Mouse (Mus musculus) liver, postnatal 0 days (tissue): ENCODE results near the gene Atp5d. TPM values are rescaled to one million over a fixed set of nuclear protein-coding genes. Genes with fewer than 3 reads are reported as not detected.

ENCODE experiments used
- ATAC-seq: fragments of 200-750 bp; cut with Nextera tagmentation; 2 replicates; pipeline ENCODE4 v1.8.0; 2017; ENCODE audit warnings: mild to moderate bottlenecking, moderate library complexity
- DNase-seq: peaks from one replicate; pipeline ENCODE4 v3.0.0-alpha.2; 2016
- H3K27ac ChIP-seq: fragments of 300-500 bp; sonication (generic); 2 replicates; pipeline ENCODE4 v1.5.1; 2014; ENCODE audit warnings: antibody characterized with exemption, moderate library complexity, mild to moderate bottlenecking, low read depth
- H3K27me3 ChIP-seq: fragments of 300-500 bp; sonication (generic); 2 replicates; pipeline ENCODE4 v1.6.1; 2014; ENCODE audit warnings: low read length, control low read depth, mixed read lengths; ENCODE audit not compliant: insufficient read depth
- H3K36me3 ChIP-seq: fragments of 300-500 bp; sonication (generic); replicated peaks from 2 replicates; pipeline ENCODE4 v1.6.1; 2014; ENCODE audit warnings: mild to moderate bottlenecking, control low read depth, low read length, moderate library complexity, mixed read lengths; ENCODE audit not compliant: insufficient read depth
- H3K4me1 ChIP-seq: fragments of 300-500 bp; sonication (generic); 2 replicates; pipeline ENCODE4 v1.6.1; 2014; ENCODE audit warnings: antibody characterized with exemption, mild to moderate bottlenecking, control low read depth; ENCODE audit not compliant: insufficient read depth
- H3K4me2 ChIP-seq: fragments of 300-500 bp; sonication (generic); 2 replicates; pipeline ENCODE4 v1.6.1; 2014; ENCODE audit warnings: low read depth, mild to moderate bottlenecking, low read length, moderate library complexity, mixed read lengths
- H3K4me3 ChIP-seq: fragments of 300-500 bp; sonication (generic); 2 replicates; pipeline ENCODE4 v1.5.1; 2014; ENCODE audit warnings: low read depth, low read length
- H3K9ac ChIP-seq: fragments of 300-500 bp; sonication (generic); replicated peaks from 2 replicates; pipeline ENCODE4 v1.6.1; 2014; ENCODE audit warnings: mild to moderate bottlenecking, moderate library complexity
- H3K9me3 ChIP-seq: fragments of 300-500 bp; sonication (generic); 2 replicates; pipeline ENCODE4 v1.6.1; 2016; ENCODE audit warnings: mild to moderate bottlenecking, control low read depth, low read length, mixed read lengths
- CTCF ChIP-seq: sonication (generic); IDR thresholded peaks from 2 replicates; pipeline ENCODE4 v1.5.1; 2016; ENCODE audit warnings: antibody characterized with exemption, low read depth
- EP300 ChIP-seq: IDR thresholded peaks from 2 replicates; pipeline ENCODE4 v1.6.1; 2016; ENCODE audit warnings: antibody characterized with exemption, low read depth, mild to moderate bottlenecking
- WGBS: fragments of 180-500 bp; shearing (Covaris S2); extraction: QIAGEN DNeasy Blood & Tissue Kit; methylation state at CpG from one replicate; pipeline ENCODE4 v1.1.7; 2014; ENCODE audit not compliant: insufficient replicate concordance; 5-methylcytosine and 5-hydroxymethylcytosine counted together
- polyA plus RNA-seq: library from polyadenylated mRNA; unstranded; fragments of >200 nt; fragmentation: Nextera tagmentation; extraction: Ambion mirVana; gene quantifications from 2 replicates; pipeline ENCODE4 v1.2.1, GENCODE M21; 2015

The Atp5d gene
- polyA plus RNA-seq, 1 experiment from 2014 or later: 576 TPM

DNA sequence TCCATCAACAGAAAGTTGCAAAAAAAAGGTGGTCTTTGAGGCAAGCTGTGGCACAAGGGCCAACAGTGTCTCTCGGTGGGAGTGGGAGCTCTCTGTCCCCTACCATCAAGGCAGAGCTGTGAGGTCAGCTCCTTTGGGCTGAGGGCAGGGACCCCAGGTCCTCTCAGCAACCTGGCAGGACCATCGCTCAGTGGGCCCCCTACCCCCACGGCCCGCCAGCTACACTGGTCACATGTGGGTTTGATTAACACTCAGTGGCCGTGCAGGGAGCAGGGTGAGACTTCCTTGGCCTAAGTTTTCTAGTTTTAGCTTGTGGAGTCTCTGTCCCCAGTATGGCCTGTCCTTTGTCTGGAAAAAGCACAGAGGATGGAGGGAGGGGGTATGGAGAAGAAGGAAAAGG, 42.4 kb downstream of the Atp5d start:
- peaks cover 3% of the 10 kb centered on the region; the same call in 1 of the 2 replicates for H3K4me1 ChIP-seq
- 75% methylated on average over 5 of the region's 5 CpGs for WGBS
- no peak overlapping the region for H3K9ac ChIP-seq
- H3K27ac ChIP-seq: no peak overlapping the region
- DNase-seq (no peak), ATAC-seq (no peak)
- H3K4me2 ChIP-seq: no peak overlapping the region
- H3K27me3 ChIP-seq: peaks cover 42% of the 10 kb centered on the region
- no peak for TF ChIP-seq CTCF
- TF ChIP-seq EP300: no peak
- H3K9me3 ChIP-seq: no peaks in the 10 kb centered on the region
- H3K4me3 ChIP-seq: no peak overlapping the region
- H3K36me3 ChIP-seq: no peaks in the 10 kb centered on the region

GRCm38 (mm10) chr10:80182547-80182946, 44.1 kb downstream of the Atp5d start:
- peaks cover 3% of the 10 kb centered on the region; the same call in 1 of the 2 replicates for H3K4me1 ChIP-seq
- H3K9me3 ChIP-seq: no peaks in the 10 kb centered on the region
- TF ChIP-seq EP300 (no peak), CTCF (no peak)
- no peak for DNase-seq
- H3K9ac ChIP-seq: no peak overlapping the region
- no peak overlapping the region for H3K4me2 ChIP-seq
- H3K27ac ChIP-seq: no peak overlapping the region
- WGBS: 82% methylated on average over 7 of the region's 7 CpGs
- no peak overlapping the region for H3K4me3 ChIP-seq
- no peak for ATAC-seq
- H3K27me3 ChIP-seq: peaks cover 57% of the 10 kb centered on the region
- H3K36me3 ChIP-seq: no peaks in the 10 kb centered on the region

DNA sequence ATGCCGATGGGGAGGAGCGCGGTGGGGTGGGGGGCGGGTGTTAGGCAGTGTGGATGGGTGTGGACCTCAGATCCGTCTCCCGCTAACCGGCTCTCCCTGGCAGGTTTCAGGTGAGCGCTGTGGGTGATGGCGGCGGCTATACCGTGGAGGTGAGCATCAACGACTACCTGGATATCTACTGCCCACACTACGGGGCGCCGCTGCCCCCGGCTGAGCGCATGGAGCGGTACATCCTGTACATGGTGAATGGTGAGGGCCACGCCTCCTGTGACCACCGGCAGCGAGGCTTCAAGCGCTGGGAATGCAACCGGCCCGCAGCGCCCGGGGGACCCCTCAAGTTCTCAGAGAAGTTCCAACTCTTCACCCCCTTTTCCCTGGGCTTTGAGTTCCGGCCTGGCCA, 48.2 kb downstream of the Atp5d start:
- Histone ChIP-seq H3K4me2 (no peak overlapping the region), H3K27me3 (peaks cover 61% of the 10 kb centered on the region), H3K4me3 (no peak overlapping the region), H3K9ac (no peak overlapping the region), H3K36me3 (no peaks in the 10 kb centered on the region), H3K9me3 (no peaks in the 10 kb centered on the region), H3K27ac (no peak overlapping the region), H3K4me1 (peaks cover 7% of the 10 kb centered on the region; the same call in 1 of the 2 replicates)
- WGBS: 27% methylated on average over 27 of the region's 27 CpGs
- TF ChIP-seq CTCF (no peak), EP300 (no peak)
- ATAC-seq (no peak), DNase-seq (no peak)

DNA sequence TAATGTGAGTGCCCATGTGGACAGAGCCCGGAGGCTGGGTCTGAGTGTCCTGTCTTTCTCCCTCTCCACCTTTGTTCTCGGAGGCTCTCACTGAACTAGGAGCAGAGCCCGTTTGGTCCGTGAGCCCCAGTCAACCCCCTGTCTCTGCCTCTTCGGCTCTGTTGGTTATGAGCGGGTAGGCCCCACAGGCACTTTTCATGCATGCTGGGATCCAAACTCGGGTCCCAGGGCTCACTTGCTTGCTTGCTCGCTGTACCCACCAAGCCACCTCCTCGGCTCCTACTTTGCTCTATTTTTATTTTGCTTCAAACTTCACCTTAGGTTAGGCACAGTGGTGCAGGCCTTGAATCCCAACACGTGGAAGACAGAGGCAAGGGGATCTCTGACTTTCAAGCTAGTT, 49.3 kb downstream of the Atp5d start:
- peaks cover 7% of the 10 kb centered on the region; the same call in 1 of the 2 replicates for H3K4me1 ChIP-seq
- peaks cover 63% of the 10 kb centered on the region for H3K27me3 ChIP-seq
- no peak overlapping the region for H3K27ac ChIP-seq
- H3K4me2 ChIP-seq: no peak overlapping the region
- no peak overlapping the region for H3K9ac ChIP-seq
- WGBS: 84% methylated on average over 10 of the region's 10 CpGs
- ATAC-seq (no peak), DNase-seq (no peak)
- no peaks in the 10 kb centered on the region for H3K36me3 ChIP-seq
- H3K4me3 ChIP-seq: no peak overlapping the region
- no peak for TF ChIP-seq CTCF
- TF ChIP-seq EP300: no peak
- no peaks in the 10 kb centered on the region for H3K9me3 ChIP-seq

- no peak for ATAC-seq
- no peak for DNase-seq
- Histone ChIP-seq H3K9me3 (no peaks in the 10 kb centered on the region), H3K27ac (no peak overlapping the region), H3K4me2 (no peak overlapping the region), H3K4me1 (peaks cover 7% of the 10 kb centered on the region; the same call in 1 of the 2 replicates), H3K9ac (no peak overlapping the region), H3K4me3 (no peak overlapping the region), H3K36me3 (no peaks in the 10 kb centered on the region), H3K27me3 (peaks cover 64% of the 10 kb centered on the region)
- TF ChIP-seq EP300: no peak
- TF ChIP-seq CTCF: no peak
- WGBS: 77% methylated on average over 15 of the region's 15 CpGs
Observed at GRCm38 (mm10) chr10:80188453-80189024, 50.1 kb downstream of the Atp5d start.

DNA sequence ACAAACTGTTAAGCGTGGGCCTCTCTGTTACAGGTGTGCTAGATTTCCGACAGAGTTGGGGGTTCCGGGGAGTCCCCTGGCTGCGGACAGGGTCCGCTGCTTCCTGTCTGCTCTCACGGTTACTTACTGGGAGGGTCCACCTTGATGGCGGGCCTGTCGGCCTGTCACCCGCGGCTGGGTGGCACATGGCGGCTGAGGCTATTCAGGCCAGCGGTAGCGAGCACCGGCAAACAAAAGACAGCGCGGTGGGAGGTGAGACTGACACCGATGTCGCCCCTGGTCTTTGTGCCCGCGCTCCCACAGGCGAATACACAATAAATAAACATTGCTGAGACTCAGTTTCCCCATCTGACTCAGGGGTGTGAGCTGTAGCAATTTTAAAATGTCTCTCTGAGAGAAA, 51.6 kb downstream of the Atp5d start:
- H3K27ac ChIP-seq: no peak overlapping the region
- WGBS: 3% methylated on average over 21 of the region's 21 CpGs
- no peak for DNase-seq
- ATAC-seq: no peak
- peaks cover 66% of the 10 kb centered on the region for H3K27me3 ChIP-seq
- H3K4me1 ChIP-seq: peaks cover 7% of the 10 kb centered on the region; the same call in 1 of the 2 replicates
- no peaks in the 10 kb centered on the region for H3K36me3 ChIP-seq
- peak overlapping the region; percentile 65 for H3K4me2 ChIP-seq
- TF ChIP-seq EP300 (no peak), CTCF (no peak)
- H3K9ac ChIP-seq: no peak overlapping the region
- no peaks in the 10 kb centered on the region for H3K9me3 ChIP-seq
- H3K4me3 ChIP-seq: peak overlapping the region; percentile 27
